Mouse (Mus musculus): Measurements from ENCODE around the gene Ddx49. TPM values are rescaled to one million over a fixed set of nuclear protein-coding genes. Genes with fewer than 3 reads are reported as not detected.

Ddx49 gene
- polyA plus RNA-seq, 1 experiment from 2014 or later: 37.6 TPM

- ATAC-seq (replicated peaks; ENCODE audit: insufficient number of reproducible peaks, low FRiP score, low TSS enrichment): no peak
- H3K27ac ChIP-seq (ENCODE audit: low read depth, low read length): no peak overlapping the region
- no peak overlapping the region for H3K4me2 ChIP-seq
- 90% methylated on average over 14 of the region's 14 CpGs for WGBS (ENCODE audit: insufficient replicate concordance)
- no peaks in the 10 kb centered on the region for H3K27me3 ChIP-seq (ENCODE audit: control insufficient read depth, insufficient read depth, low read length)
- peaks cover 6% of the 10 kb centered on the region; the same call in 1 of the 2 replicates for H3K4me1 ChIP-seq (ENCODE audit: control insufficient read depth, insufficient read depth, low read length)
- no peaks in the 10 kb centered on the region for H3K9me3 ChIP-seq (replicated peaks; ENCODE audit: control insufficient read depth, low read length)
- peaks cover 35% of the 10 kb centered on the region for H3K36me3 ChIP-seq (ENCODE audit: control insufficient read depth, insufficient read depth, low read length)
- H3K4me3 ChIP-seq (ENCODE audit: low read depth, low read length): no peak overlapping the region
- H3K9ac ChIP-seq (ENCODE audit: low read depth, low read length): no peak overlapping the region
These were observed 39.7 kb upstream of the Ddx49 start for GRCm38 (mm10) chr8:70342007-70342406.

GRCm38 (mm10) chr8:70340659-70341058, 38.4 kb upstream of the Ddx49 start:
- no peak for ATAC-seq (replicated peaks; ENCODE audit: insufficient number of reproducible peaks, low FRiP score, low TSS enrichment)

GRCm38 (mm10) chr8:70338931-70339330, 36.6 kb upstream of the Ddx49 start:
- H3K9me3 ChIP-seq (replicated peaks; ENCODE audit: control insufficient read depth, low read length): no peaks in the 10 kb centered on the region
- no peak overlapping the region for H3K27ac ChIP-seq (ENCODE audit: low read depth, low read length)
- no peak overlapping the region for H3K4me2 ChIP-seq
- no peak overlapping the region for H3K4me3 ChIP-seq (ENCODE audit: low read depth, low read length)
- no peaks in the 10 kb centered on the region for H3K4me1 ChIP-seq (ENCODE audit: control insufficient read depth, insufficient read depth, low read length)
- peaks cover 58% of the 10 kb centered on the region for H3K36me3 ChIP-seq (ENCODE audit: control insufficient read depth, insufficient read depth, low read length)
- no peaks in the 10 kb centered on the region for H3K27me3 ChIP-seq (ENCODE audit: control insufficient read depth, insufficient read depth, low read length)
- WGBS (ENCODE audit: insufficient replicate concordance): 91% methylated on average over 7 of the region's 7 CpGs
- H3K9ac ChIP-seq (ENCODE audit: low read depth, low read length): no peak overlapping the region
- ATAC-seq (replicated peaks; ENCODE audit: insufficient number of reproducible peaks, low FRiP score, low TSS enrichment): no peak

More at GRCm38 (mm10) chr8:70340659-70341058, 38.4 kb upstream of the Ddx49 start:
- 84% methylated on average over 7 of the region's 7 CpGs for WGBS (ENCODE audit: insufficient replicate concordance)
- Histone ChIP-seq H3K4me1 (ENCODE audit: control insufficient read depth, insufficient read depth, low read length) (peaks cover 6% of the 10 kb centered on the region; the same call in 1 of the 2 replicates), H3K27me3 (ENCODE audit: control insufficient read depth, insufficient read depth, low read length) (no peaks in the 10 kb centered on the region), H3K36me3 (ENCODE audit: control insufficient read depth, insufficient read depth, low read length) (peaks cover 43% of the 10 kb centered on the region), H3K27ac (ENCODE audit: low read depth, low read length) (no peak overlapping the region), H3K9me3 (replicated peaks; ENCODE audit: control insufficient read depth, low read length) (no peaks in the 10 kb centered on the region), H3K4me3 (ENCODE audit: low read depth, low read length) (no peak overlapping the region), H3K9ac (ENCODE audit: low read depth, low read length) (no peak overlapping the region), H3K4me2 (no peak overlapping the region)

GRCm38 (mm10) chr8:70332878-70333202, 30.6 kb upstream of the Ddx49 start:
- no peak overlapping the region for H3K4me2 ChIP-seq
- H3K36me3 ChIP-seq (ENCODE audit: control insufficient read depth, insufficient read depth, low read length): peaks cover 46% of the 10 kb centered on the region
- H3K4me3 ChIP-seq (ENCODE audit: low read depth, low read length): no peak overlapping the region
- no peak for ATAC-seq (replicated peaks; ENCODE audit: insufficient number of reproducible peaks, low FRiP score, low TSS enrichment)
- no peaks in the 10 kb centered on the region for H3K9me3 ChIP-seq (replicated peaks; ENCODE audit: control insufficient read depth, low read length)
- H3K27me3 ChIP-seq (ENCODE audit: control insufficient read depth, insufficient read depth, low read length): peaks cover 7% of the 10 kb centered on the region
- peaks cover 22% of the 10 kb centered on the region for H3K4me1 ChIP-seq (ENCODE audit: control insufficient read depth, insufficient read depth, low read length)
- no peak overlapping the region for H3K9ac ChIP-seq (ENCODE audit: low read depth, low read length)
- no peak overlapping the region for H3K27ac ChIP-seq (ENCODE audit: low read depth, low read length)
- 95% methylated on average over 6 of the region's 6 CpGs for WGBS (ENCODE audit: insufficient replicate concordance)

GRCm38 (mm10) chr8:70332070-70332877, 30.0 kb upstream of the Ddx49 start:
- no peak overlapping the region for H3K4me3 ChIP-seq (ENCODE audit: low read depth, low read length)
- 0 out of 2 replicates have a peak, but pooled peaks cover 2% of the 10 kb centered on the region for H3K9me3 ChIP-seq (replicated peaks; ENCODE audit: control insufficient read depth, low read length)
- H3K27me3 ChIP-seq (ENCODE audit: control insufficient read depth, insufficient read depth, low read length): peaks cover 7% of the 10 kb centered on the region
- ATAC-seq (replicated peaks; ENCODE audit: insufficient number of reproducible peaks, low FRiP score, low TSS enrichment): peak; percentile 32; the same call in 1 of the 2 replicates
- WGBS (ENCODE audit: insufficient replicate concordance): 31% methylated on average over 41 of the region's 41 CpGs
- H3K4me2 ChIP-seq: no peak overlapping the region
- H3K9ac ChIP-seq (ENCODE audit: low read depth, low read length): no peak overlapping the region
- no peak overlapping the region for H3K27ac ChIP-seq (ENCODE audit: low read depth, low read length)
- H3K36me3 ChIP-seq (ENCODE audit: control insufficient read depth, insufficient read depth, low read length): peaks cover 44% of the 10 kb centered on the region
- H3K4me1 ChIP-seq (ENCODE audit: control insufficient read depth, insufficient read depth, low read length): peaks cover 22% of the 10 kb centered on the region

- Histone ChIP-seq H3K9me3 (replicated peaks; ENCODE audit: control insufficient read depth, low read length) (0 out of 2 replicates have a peak, but pooled peaks cover 2% of the 10 kb centered on the region), H3K27me3 (ENCODE audit: control insufficient read depth, insufficient read depth, low read length) (peaks cover 7% of the 10 kb centered on the region), H3K4me2 (no peak overlapping the region), H3K4me1 (ENCODE audit: control insufficient read depth, insufficient read depth, low read length) (peaks cover 22% of the 10 kb centered on the region), H3K9ac (ENCODE audit: low read depth, low read length) (no peak overlapping the region), H3K36me3 (ENCODE audit: control insufficient read depth, insufficient read depth, low read length) (peaks cover 38% of the 10 kb centered on the region), H3K27ac (ENCODE audit: low read depth, low read length) (no peak overlapping the region), H3K4me3 (ENCODE audit: low read depth, low read length) (no peak overlapping the region)
- WGBS (ENCODE audit: insufficient replicate concordance): 77% methylated on average over 19 of the region's 19 CpGs
- ATAC-seq (replicated peaks; ENCODE audit: insufficient number of reproducible peaks, low FRiP score, low TSS enrichment): no peak
These were observed 29.2 kb upstream of the Ddx49 start for GRCm38 (mm10) chr8:70331526-70331925.

GRCm38 (mm10) chr8:70330741-70331364, 28.6 kb upstream of the Ddx49 start:
- Histone ChIP-seq H3K4me1 (ENCODE audit: control insufficient read depth, insufficient read depth, low read length) (peaks cover 22% of the 10 kb centered on the region), H3K9ac (ENCODE audit: low read depth, low read length) (peak overlapping the region; percentile 47; the same call in 1 of the 2 replicates), H3K4me3 (ENCODE audit: low read depth, low read length) (peak overlapping the region; percentile 31), H3K27me3 (ENCODE audit: control insufficient read depth, insufficient read depth, low read length) (peaks cover 7% of the 10 kb centered on the region), H3K4me2 (peak overlapping the region; percentile 65), H3K36me3 (ENCODE audit: control insufficient read depth, insufficient read depth, low read length) (peaks cover 34% of the 10 kb centered on the region), H3K27ac (ENCODE audit: low read depth, low read length) (no peak overlapping the region), H3K9me3 (replicated peaks; ENCODE audit: control insufficient read depth, low read length) (0 out of 2 replicates have a peak, but pooled peaks cover 2% of the 10 kb centered on the region)
- WGBS (ENCODE audit: insufficient replicate concordance): 26% methylated on average over 53 of the region's 53 CpGs
- ATAC-seq (replicated peaks; ENCODE audit: insufficient number of reproducible peaks, low FRiP score, low TSS enrichment): peak; percentile 67

- Histone ChIP-seq H3K9me3 (replicated peaks; ENCODE audit: control insufficient read depth, low read length) (0 out of 2 replicates have a peak, but pooled peaks cover 2% of the 10 kb centered on the region), H3K36me3 (ENCODE audit: control insufficient read depth, insufficient read depth, low read length) (peaks cover 29% of the 10 kb centered on the region), H3K9ac (ENCODE audit: low read depth, low read length) (peak overlapping the region; percentile 63; the same call in 1 of the 2 replicates), H3K27ac (ENCODE audit: low read depth, low read length) (no peak overlapping the region), H3K27me3 (ENCODE audit: control insufficient read depth, insufficient read depth, low read length) (peaks cover 7% of the 10 kb centered on the region), H3K4me3 (ENCODE audit: low read depth, low read length) (peak overlapping the region; percentile 31), H3K4me1 (ENCODE audit: control insufficient read depth, insufficient read depth, low read length) (peaks cover 22% of the 10 kb centered on the region), H3K4me2 (peak overlapping the region; percentile 65)
- WGBS (ENCODE audit: insufficient replicate concordance): 4% methylated on average over 45 of the region's 45 CpGs
- ATAC-seq (replicated peaks; ENCODE audit: insufficient number of reproducible peaks, low FRiP score, low TSS enrichment): 0 out of 2 replicates have a peak, but pooled peaks have one; percentile 18
These were observed 27.8 kb upstream of the Ddx49 start for GRCm38 (mm10) chr8:70329835-70330740.

Data from heart, embryonic 11.5 days (tissue).